Mouse (Mus musculus) midbrain, embryonic 14.5 days (tissue): ENCODE measurements around the gene Tnfsf12. TPM values are rescaled to one million over a fixed set of nuclear protein-coding genes. Genes with fewer than 3 reads are reported as not detected.
A peak's percentile ranks its signal among the peaks of the same experiment; 100 is the strongest.

ENCODE experiments used
- ATAC-seq: fragments of 200-750 bp; cut with Nextera tagmentation; 2 replicates; pipeline ENCODE4 v1.8.0; 2017; ENCODE audit warnings: moderate number of reproducible peaks, moderate library complexity; ENCODE audit not compliant: low FRiP score, low TSS enrichment
- DNase-seq: peaks from one replicate; pipeline ENCODE4 v3.0.0-alpha.2; 2015
- H3K27ac ChIP-seq: fragments of 300-500 bp; sonication (generic); replicated peaks from 2 replicates; pipeline ENCODE4 v1.5.1; 2014; ENCODE audit warnings: mild to moderate bottlenecking, low read depth, low read length, moderate library complexity
- H3K27me3 ChIP-seq: fragments of 300-500 bp; sonication (generic); 2 replicates; pipeline ENCODE4 v1.6.1; 2014; ENCODE audit warnings: low read length, control low read depth, mixed read lengths; ENCODE audit not compliant: control insufficient read depth, insufficient read depth
- H3K36me3 ChIP-seq: fragments of 300-500 bp; sonication (generic); 2 replicates; pipeline ENCODE4 v1.6.1; 2014; ENCODE audit warnings: low read length, control low read depth; ENCODE audit not compliant: control insufficient read depth, insufficient read depth
- H3K4me1 ChIP-seq: fragments of 300-500 bp; sonication (generic); 2 replicates; pipeline ENCODE4 v1.6.1; 2014; ENCODE audit warnings: mild to moderate bottlenecking, antibody characterized with exemption, low read length, control low read depth; ENCODE audit not compliant: control insufficient read depth, insufficient read depth
- H3K4me2 ChIP-seq: fragments of 300-500 bp; sonication (generic); 2 replicates; pipeline ENCODE4 v1.6.1; 2014; ENCODE audit warnings: mild to moderate bottlenecking, low read length, moderate library complexity
- H3K4me3 ChIP-seq: fragments of 300-500 bp; sonication (generic); replicated peaks from 2 replicates; pipeline ENCODE4 v1.5.1; 2014; ENCODE audit warnings: low read depth, low read length
- H3K9ac ChIP-seq: fragments of 300-500 bp; sonication (generic); replicated peaks from 2 replicates; pipeline ENCODE4 v1.6.1; 2014; ENCODE audit warnings: mild to moderate bottlenecking, low read length, moderate library complexity
- H3K9me3 ChIP-seq: fragments of 300-500 bp; sonication (generic); 2 replicates; pipeline ENCODE4 v1.6.1; 2016; ENCODE audit warnings: low read length, control low read depth, mixed read lengths; ENCODE audit not compliant: control insufficient read depth
- WGBS: fragments of 180-500 bp; shearing (Covaris S2); extraction: QIAGEN DNeasy Blood & Tissue Kit; methylation state at CpG from one replicate; pipeline ENCODE4 v1.1.7; 2014; 5-methylcytosine and 5-hydroxymethylcytosine counted together
- microRNA counts: library from miRNA; unstranded; fragments of <30 nt; microRNA quantifications from one replicate; lab custom pipeline; 2016
- microRNA-seq: library from miRNA; unstranded; fragments of <30 nt; microRNA quantifications from one replicate; pipeline ENCODE4, GENCODE M21; 2016
- polyA plus RNA-seq: library from polyadenylated mRNA; unstranded; fragments of >200 nt; fragmentation: Nextera tagmentation; extraction: Ambion mirVana; gene quantifications from 2 replicates; pipeline ENCODE4 v1.2.1, GENCODE M21; 2014

Tnfsf12 gene
- polyA plus RNA-seq, 1 experiment from 2014 or later = 3.0 TPM

GRCm38 (mm10) chr11:69655264-69656064 is 40.2 kb downstream of the Tnfsf12 start, which contains the start of gene Sox15:
TSS of gene Sox15 (plus strand) at chr11:69655314.
- no peaks in the 10 kb centered on the region for H3K9me3 ChIP-seq
- WGBS = 21% methylated on average over 34 of the region's 34 CpGs
- H3K9ac ChIP-seq = peak within 1 kb of the TSS; percentile 16; the same call in 1 of the 2 replicates
- H3K27me3 ChIP-seq = no peaks in the 10 kb centered on the region
- no peak within 1 kb of the TSS; the same call in 1 of the 2 replicates for H3K4me2 ChIP-seq
- DNase-seq (peak; percentile 89), ATAC-seq (no peak)
- H3K4me1 ChIP-seq = no peaks in the 10 kb centered on the region
- H3K27ac ChIP-seq = no peak within 1 kb of the TSS
- H3K4me3 ChIP-seq = no peak within 1 kb of the TSS
- H3K36me3 ChIP-seq = peaks cover 73% of the 10 kb centered on the region

GRCm38 (mm10) chr11:69654760-69655159 is 40.9 kb downstream of the Tnfsf12 start:
- ATAC-seq (no peak), DNase-seq (no peak)
- peaks cover 80% of the 10 kb centered on the region for H3K36me3 ChIP-seq

GRCm38 (mm10) chr11:69653399-69653798 is 42.2 kb downstream of the Tnfsf12 start:
- Histone ChIP-seq H3K9me3 (no peaks in the 10 kb centered on the region), H3K27ac (peak overlapping the region; percentile 32; the same call in 1 of the 2 replicates), H3K4me3 (no peak overlapping the region), H3K4me2 (no peak overlapping the region), H3K9ac (no peak overlapping the region), H3K36me3 (peaks cover 84% of the 10 kb centered on the region), H3K4me1 (no peaks in the 10 kb centered on the region), H3K27me3 (no peaks in the 10 kb centered on the region)
- DNase-seq = peak; percentile 50
- no peak for ATAC-seq
- WGBS = 47% methylated on average over 5 of the region's 5 CpGs

More at GRCm38 (mm10) chr11:69654760-69655159, 40.9 kb downstream of the Tnfsf12 start:
- WGBS = 51% methylated on average over 9 of the region's 9 CpGs
- Histone ChIP-seq H3K4me1 (no peaks in the 10 kb centered on the region), H3K4me3 (no peak overlapping the region), H3K4me2 (no peak overlapping the region), H3K9ac (no peak overlapping the region; the same call in 1 of the 2 replicates), H3K27me3 (no peaks in the 10 kb centered on the region), H3K9me3 (no peaks in the 10 kb centered on the region), H3K27ac (no peak overlapping the region)

GRCm38 (mm10) chr11:69645860-69646259 is 49.8 kb downstream of the Tnfsf12 start:
- Histone ChIP-seq H3K27me3 (no peaks in the 10 kb centered on the region), H3K36me3 (peaks cover 99% of the 10 kb centered on the region), H3K4me2 (no peak overlapping the region), H3K4me3 (no peak overlapping the region), H3K27ac (no peak overlapping the region), H3K9ac (no peak overlapping the region), H3K9me3 (no peaks in the 10 kb centered on the region), H3K4me1 (no peaks in the 10 kb centered on the region)
- DNase-seq (no peak), ATAC-seq (no peak)
- 96% methylated on average over 5 of the region's 5 CpGs for WGBS

MicroRNAs encoded within 50 kb of the gene (microRNA counts, 519-probe panel; counts per million panel counts)
- not detected for microRNA mmu-miR-1934 (lab: Ali Mortazavi, UCI)

Small RNAs within 50 kb of the gene (microRNA-seq; reads per million reads assigned to microRNA genes)
- 3.4 reads per million, percentile 21 among the genes with 10 or more reads in this experiment for gene Mir1934

Other genes starting within 250 kb of the Tnfsf12 start
- gene Dnah2, start 146.7 kb downstream of the Tnfsf12 start, polyA plus RNA-seq = 4.8 and 5.7 TPM in 2 replicates
- 40.7 and 109 TPM in 2 replicates for gene Efnb3, start 135.6 kb downstream of the Tnfsf12 start, polyA plus RNA-seq
- gene Wrap53, start 115.6 kb downstream of the Tnfsf12 start, polyA plus RNA-seq = 22.5 and 22.7 TPM in 2 replicates
- gene Trp53, start 115.5 kb downstream of the Tnfsf12 start, polyA plus RNA-seq = 66.1 and 69.2 TPM in 2 replicates
- gene Atp1b2, start 89.9 kb downstream of the Tnfsf12 start, polyA plus RNA-seq = 46.5 and 46.7 TPM in 2 replicates
- gene Shbg, start 77.9 kb downstream of the Tnfsf12 start, polyA plus RNA-seq = not detected in 2 replicates
- 21.6 and 22.5 TPM in 2 replicates for gene Sat2, start 73.8 kb downstream of the Tnfsf12 start, polyA plus RNA-seq
- 35.9 and 38.4 TPM in 2 replicates for gene Fxr2, start 62.9 kb downstream of the Tnfsf12 start, polyA plus RNA-seq
- gene Sox15, start 40.5 kb downstream of the Tnfsf12 start, polyA plus RNA-seq = not detected in 2 replicates
- 64.0 and 108 TPM in 2 replicates for gene Mpdu1, start 33.2 kb downstream of the Tnfsf12 start, polyA plus RNA-seq
- 3.7 and 7.9 TPM in 2 replicates for gene Cd68, start 29.7 kb downstream of the Tnfsf12 start, polyA plus RNA-seq
- gene Eif4a1, start 23.4 kb downstream of the Tnfsf12 start, polyA plus RNA-seq = 707 and 863 TPM in 2 replicates
- gene Senp3, start 13.8 kb downstream of the Tnfsf12 start, polyA plus RNA-seq = 93.3 and 103 TPM in 2 replicates
- 0.16 and 0.25 TPM in 2 replicates for gene Tnfsf13, start 10.1 kb downstream of the Tnfsf12 start, polyA plus RNA-seq
- 0.51 and 1.1 TPM in 2 replicates for gene Tnfsfm13, start 249 bp upstream of the Tnfsf12 start, polyA plus RNA-seq
- 20.0 and 30.7 TPM in 2 replicates for gene Polr2a, start 62.8 kb upstream of the Tnfsf12 start, polyA plus RNA-seq
- gene Slc35g3, start 66.1 kb upstream of the Tnfsf12 start, polyA plus RNA-seq = 0.14 TPM in 1 of 2 replicates, not detected in the other
- 3.8 and 4.2 TPM in 2 replicates for gene Zbtb4, start 70.1 kb upstream of the Tnfsf12 start, polyA plus RNA-seq
- 0.80 and 1.3 TPM in 2 replicates for gene Chrnb1, start 100.1 kb upstream of the Tnfsf12 start, polyA plus RNA-seq
- 3.2 and 3.6 TPM in 2 replicates for gene Fgf11, start 106.0 kb upstream of the Tnfsf12 start, polyA plus RNA-seq
- 0.58 and 0.82 TPM in 2 replicates for gene Tmem102, start 109.8 kb upstream of the Tnfsf12 start, polyA plus RNA-seq
- gene Gm39566, start 119.4 kb upstream of the Tnfsf12 start, polyA plus RNA-seq = not detected in 2 replicates
- gene Spem2, start 122.6 kb upstream of the Tnfsf12 start, polyA plus RNA-seq = not detected in 2 replicates
- gene Spem1, start 126.3 kb upstream of the Tnfsf12 start, polyA plus RNA-seq = 0.49 and 0.85 TPM in 2 replicates
- 25.1 and 32.4 TPM in 2 replicates for gene Nlgn2, start 141.9 kb upstream of the Tnfsf12 start, polyA plus RNA-seq
- 313 and 417 TPM in 2 replicates for gene Tmem256, start 142.7 kb upstream of the Tnfsf12 start, polyA plus RNA-seq
- 41.3 and 51.9 TPM in 2 replicates for gene Plscr3, start 150.5 kb upstream of the Tnfsf12 start, polyA plus RNA-seq
- gene Tnk1, start 162.9 kb upstream of the Tnfsf12 start, polyA plus RNA-seq = not detected in 2 replicates
- gene Tmem95, start 182.2 kb upstream of the Tnfsf12 start, polyA plus RNA-seq = not detected in 2 replicates
- gene Kctd11, start 185.6 kb upstream of the Tnfsf12 start, polyA plus RNA-seq = 0.74 and 1.0 TPM in 2 replicates
- 0.17 and 0.30 TPM in 2 replicates for gene Acap1, start 199.7 kb upstream of the Tnfsf12 start, polyA plus RNA-seq
- 9.4 and 13.0 TPM in 2 replicates for gene 2810408A11Rik, start 205.1 kb upstream of the Tnfsf12 start, polyA plus RNA-seq
- gene Neurl4, start 205.2 kb upstream of the Tnfsf12 start, polyA plus RNA-seq = 27.5 and 29.0 TPM in 2 replicates
- 56.4 and 62.4 TPM in 2 replicates for gene Gps2, start 218.0 kb upstream of the Tnfsf12 start, polyA plus RNA-seq
- 1,083 and 1,099 TPM in 2 replicates for gene Eif5a, start 226.1 kb upstream of the Tnfsf12 start, polyA plus RNA-seq
- 4.3 and 10.4 TPM in 2 replicates for gene Ybx2, start 239.9 kb upstream of the Tnfsf12 start, polyA plus RNA-seq